Mouse (Mus musculus) cerebellum, adult 18-20 months (tissue): Measurements from ENCODE around the gene Cnih3.

Experiments used
- DNase-seq, 2 experiments: peaks; one replicate each; pipeline ENCODE4 v3.0.0; 2021

The Cnih3 gene

GRCm38 (mm10) chr1:181459431-181460105 is 107.1 kb downstream of the Cnih3 start:
- peak; percentile 17 to 26 for DNase-seq

DNA sequence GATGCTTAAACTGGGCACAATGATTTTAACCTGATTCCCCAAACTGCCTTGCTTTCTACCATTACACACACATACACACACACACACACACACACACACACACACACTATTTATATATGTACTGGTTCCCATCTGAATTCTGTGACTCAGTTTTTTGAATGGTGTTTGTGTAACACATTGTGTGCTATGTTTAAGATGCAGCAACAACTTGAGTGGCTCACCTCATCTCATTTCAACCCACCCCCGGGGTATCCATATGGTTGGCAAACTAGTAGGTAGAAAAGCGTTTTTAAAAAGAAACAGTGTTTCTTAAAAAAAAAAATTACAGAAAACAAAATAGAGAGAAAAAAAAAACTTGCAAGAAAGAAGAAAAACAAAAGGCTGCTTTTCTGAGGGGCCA is 107.9 kb downstream of the Cnih3 start:
- DNase-seq: no peak

GRCm38 (mm10) chr1:181461484-181461883 is 109.1 kb downstream of the Cnih3 start:
- no peak for DNase-seq

DNA sequence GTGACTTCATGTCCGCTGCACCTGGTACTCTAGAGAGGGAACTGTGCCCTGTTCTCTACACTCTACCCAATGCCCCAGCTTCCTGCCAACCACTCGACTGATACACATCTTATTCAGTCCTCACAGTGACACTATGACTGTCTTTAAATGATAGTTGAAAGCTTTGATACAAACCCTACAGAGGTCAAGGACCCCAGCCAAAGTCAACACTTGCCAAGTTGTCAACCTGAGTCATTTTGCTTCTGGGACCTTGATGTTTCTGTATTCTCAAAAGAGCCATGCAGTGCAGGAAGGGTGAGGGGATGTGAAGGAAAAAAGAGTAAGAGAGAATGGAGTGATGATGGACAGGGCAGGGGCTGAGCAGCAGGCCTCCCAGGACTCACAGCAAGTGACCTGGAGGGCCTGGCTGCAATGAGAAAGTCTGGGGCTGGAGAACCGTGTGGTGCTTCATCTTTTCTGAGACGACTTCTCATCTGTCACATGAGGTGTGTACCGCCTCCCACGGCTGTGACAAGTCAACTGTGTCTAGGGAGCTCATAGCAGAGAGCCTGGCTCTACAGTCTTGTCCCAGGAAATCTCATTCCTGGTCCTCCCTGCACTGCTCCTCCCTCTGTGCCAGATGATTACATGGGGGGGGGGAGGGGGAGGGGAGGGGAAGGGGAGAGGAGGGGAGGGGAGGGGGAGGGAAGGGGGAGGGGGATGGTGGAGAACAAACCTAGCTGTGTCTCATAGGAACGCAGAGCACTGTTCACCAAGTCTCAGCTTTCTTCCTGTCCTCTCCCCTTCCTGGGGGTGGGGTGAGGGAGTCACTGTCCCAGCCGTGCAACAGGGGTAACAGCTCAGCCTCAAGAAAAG is 109.8 kb downstream of the Cnih3 start:
- no peak for DNase-seq

DNA sequence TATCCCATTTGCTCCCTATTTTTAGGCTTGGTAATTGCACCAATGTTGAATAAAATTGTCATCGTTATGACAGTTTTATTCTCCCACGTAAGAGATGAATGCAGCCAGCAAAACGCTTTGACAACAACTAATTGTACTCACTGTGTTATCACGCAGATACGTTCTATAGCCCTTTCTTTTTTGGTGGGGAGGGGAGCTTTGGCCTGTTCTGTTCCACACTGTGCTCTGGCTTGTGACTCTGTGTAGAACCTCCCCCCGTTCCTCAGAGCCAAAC is 110.4 kb downstream of the Cnih3 start:
- no peak for DNase-seq

GRCm38 (mm10) chr1:181465027-181465426 is 112.6 kb downstream of the Cnih3 start:
- DNase-seq: no peak

- no peak for DNase-seq
These were observed 113.6 kb downstream of the Cnih3 start for GRCm38 (mm10) chr1:181466040-181466439.

DNA sequence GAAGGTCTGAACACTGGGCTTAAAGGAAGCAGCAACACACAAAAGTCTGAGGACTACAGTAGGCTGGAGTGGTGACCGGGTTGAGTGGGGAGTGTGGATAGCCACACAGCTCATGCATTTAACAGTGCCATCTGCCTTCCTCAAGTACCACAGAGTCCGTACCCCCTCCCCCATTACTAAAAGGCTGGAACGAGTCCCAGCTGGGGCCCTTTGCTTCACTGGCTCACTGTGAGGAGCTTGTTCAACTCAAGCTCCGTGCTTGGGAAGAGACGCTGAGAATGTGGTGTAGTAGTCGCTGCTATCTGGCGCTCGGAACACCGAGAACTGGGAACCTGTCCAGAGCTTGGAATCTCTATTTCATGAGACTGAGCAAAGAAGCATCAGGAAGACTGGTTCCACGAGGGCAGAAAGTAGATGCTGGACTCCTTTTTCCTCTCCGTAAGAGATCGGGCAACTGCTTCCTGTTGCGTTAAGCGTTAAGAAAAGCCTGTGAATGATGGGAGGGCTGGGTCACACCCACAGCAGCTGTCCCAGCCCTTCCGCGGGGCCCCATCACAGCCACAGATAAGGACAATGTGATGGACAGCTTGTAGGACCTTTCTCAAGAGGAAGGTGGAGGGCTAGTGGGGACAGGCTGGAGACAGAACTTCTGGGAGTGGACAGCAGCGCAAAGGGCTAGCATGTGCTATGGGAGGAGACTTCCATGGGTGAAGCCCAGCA is 114.3 kb downstream of the Cnih3 start:
- no peak for DNase-seq

- no peak for DNase-seq
These were observed 114.9 kb downstream of the Cnih3 start for GRCm38 (mm10) chr1:181467321-181467670.

DNA sequence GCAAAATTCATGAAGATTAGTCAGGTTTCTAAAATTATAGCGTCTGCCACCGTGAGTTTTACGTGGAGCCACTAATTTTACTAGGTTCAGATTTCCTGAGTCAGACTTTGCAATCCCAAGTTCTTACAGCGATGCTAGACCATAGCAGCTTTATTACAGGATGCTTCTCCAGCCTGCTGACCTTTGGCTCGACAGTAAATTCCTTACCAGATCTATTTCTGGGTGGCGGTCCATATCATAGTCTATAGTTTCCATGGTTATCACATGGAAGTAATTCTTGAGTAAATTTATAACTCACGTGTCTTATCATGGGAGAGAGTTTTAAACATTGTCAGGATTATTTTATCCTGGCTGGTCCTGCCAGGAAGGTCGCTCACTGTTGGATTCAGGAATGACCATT is 117.0 kb downstream of the Cnih3 start:
- no peak for DNase-seq

DNA sequence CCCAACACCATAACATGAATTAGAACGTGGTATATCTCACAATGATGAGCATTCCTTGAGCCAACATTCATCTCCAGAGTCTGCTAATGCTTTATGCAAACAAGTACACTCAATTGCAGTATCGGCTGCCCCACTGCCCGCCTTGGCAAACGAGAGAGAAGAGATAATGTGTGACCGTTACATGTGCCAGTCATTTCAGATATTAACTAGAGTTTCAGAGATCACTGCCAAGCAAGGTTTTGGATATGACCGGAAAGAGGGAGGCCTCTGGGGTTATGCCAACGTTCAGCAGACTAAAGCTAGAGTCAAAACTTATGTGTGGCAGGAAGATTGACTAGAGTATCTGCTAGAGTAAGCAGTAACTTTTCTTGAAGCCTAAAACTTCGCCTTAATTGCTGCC is 123.7 kb downstream of the Cnih3 start:
- no peak for DNase-seq

DNA sequence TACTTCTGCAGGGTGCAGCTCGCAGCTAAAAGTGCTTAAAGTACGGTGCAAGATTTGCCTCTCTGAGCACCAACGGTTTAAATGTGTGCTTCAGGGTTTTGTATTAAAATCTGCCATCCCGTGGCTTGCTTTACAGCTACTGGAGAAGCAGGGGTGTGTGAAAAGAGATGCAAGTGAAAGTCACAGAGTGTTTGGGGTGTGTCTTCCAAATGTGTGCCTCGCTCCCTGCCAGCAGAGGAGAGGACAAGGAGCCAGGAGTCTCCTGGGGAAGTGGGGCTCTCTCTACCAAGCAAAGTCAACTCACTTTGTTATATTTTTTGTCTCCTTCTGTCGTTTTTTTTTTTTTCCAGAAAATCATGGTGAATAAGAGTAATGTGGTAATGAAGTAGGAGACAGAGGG is 124.1 kb downstream of the Cnih3 start:
- no peak for DNase-seq

GRCm38 (mm10) chr1:181484696-181485095 is 132.3 kb downstream of the Cnih3 start:
- DNase-seq: no peak

DNA sequence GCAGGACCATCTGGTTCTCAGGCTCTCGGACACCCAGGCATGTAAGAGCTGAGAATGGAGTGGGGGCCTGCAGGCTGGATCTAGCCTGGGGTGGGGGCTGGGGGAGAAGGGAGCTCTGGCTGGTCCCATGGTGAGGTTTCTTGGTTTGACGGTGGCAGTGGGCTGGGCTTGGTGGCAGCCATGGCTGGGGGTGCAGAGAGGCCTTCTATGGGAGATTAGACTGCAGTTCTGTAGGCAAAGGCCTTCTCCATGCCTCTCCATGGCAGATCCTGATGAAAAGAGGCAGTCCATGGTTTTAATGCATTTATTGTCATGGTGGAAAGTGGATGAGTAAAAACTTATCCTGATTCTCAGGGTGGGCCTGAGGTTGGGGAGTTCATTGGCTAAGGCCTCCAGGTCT is 151.0 kb downstream of the Cnih3 start:
- DNase-seq: no peak

DNA sequence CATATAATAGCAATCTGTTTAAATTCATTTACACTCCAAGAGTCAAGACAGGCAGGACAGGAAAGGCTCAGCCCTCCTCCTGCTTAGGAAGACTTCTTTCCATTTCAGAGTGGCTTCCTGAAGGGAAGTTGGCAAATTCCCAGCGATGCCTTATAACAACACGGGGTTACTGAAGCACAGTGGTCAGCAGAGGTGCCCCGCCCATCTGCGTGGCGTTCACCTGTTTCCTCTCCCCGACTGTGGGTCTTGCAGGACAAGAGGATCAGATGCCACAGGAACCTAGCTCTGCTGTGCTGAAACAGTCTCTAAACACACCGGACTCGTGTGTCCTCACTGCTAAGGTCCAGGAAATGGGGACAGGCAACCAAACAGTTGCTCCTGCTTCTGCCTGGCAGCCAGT is 152.9 kb downstream of the Cnih3 start:
- DNase-seq: no peak
